Mouse (Mus musculus) cerebellum, adult 8-10 months (tissue): Measurements from ENCODE around the gene Olfr885.

Experiments
- DNase-seq: peaks from one replicate; pipeline ENCODE4 v3.0.0; 2022

Olfr885 gene

DNA sequence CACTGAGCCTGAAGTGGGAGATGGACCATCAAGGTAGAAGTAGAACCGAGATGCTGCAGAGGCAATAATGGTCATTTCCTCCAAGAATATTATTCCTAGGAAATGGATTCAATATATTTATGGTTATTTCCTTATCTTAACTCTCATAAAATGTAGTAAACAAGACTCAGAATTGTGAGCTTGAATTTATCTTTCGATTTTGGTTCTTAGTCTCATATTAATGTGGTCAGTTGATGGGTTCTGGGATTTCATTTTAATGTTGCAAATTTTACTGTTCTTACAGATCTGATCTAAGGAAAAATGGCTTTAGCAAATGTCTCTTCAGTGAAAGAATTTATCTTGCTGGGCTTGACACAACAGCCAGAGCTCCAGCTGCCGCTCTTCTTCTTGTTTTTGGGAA lies at the start of gene Olfr885:
Gene Olfr885 (plus strand): TSS at position 301 of the 400 bp plus-strand sequence.
- DNase-seq, result no peak

DNA sequence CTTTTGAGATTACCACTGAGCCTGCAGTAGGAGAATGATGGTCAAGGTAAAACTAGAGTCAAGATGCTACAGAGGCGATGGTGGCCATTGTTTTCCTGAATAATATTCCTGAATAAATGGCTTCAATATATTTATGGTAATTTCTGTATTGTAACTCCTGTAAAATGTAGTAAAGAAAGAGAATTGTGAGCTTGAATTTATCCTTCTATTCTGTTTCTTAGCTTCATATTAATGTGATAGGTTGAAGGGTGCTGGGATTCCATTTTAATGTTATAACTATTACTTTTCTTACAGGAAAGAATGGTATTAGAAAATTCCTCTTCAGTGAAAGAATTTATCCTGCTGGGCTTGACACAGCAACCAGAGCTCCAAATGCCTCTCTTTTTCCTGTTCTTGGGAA lies 35.6 kb upstream of the Olfr885 start, which contains the start of gene Olfr883:
Gene Olfr883 (plus strand): TSS at position 301 of the 400 bp plus-strand sequence.
- DNase-seq, result no peak

DNA sequence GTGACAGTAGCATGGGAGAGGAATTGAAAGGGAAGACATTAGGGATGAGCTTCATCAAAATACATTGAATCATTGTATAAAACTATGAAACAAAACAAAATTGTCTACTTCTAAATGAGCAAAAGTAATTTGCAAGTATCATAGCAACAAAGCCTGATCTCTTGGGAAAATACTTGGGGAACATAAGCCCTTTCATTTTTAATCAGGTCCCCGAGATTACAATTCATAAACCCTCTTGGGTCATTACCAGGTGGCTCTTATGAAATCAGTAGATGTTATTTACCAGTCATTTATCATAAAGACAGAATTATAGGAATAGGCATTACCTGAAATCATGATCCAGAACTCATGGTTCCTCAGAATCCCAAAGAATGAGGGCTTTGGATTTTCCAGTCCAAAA lies 14.9 kb upstream of the Olfr885 start, which contains the start of gene Olfr884:
Gene Olfr884 (plus strand): TSS at position 301 of the 400 bp plus-strand sequence.
- DNase-seq, result no peak

DNA sequence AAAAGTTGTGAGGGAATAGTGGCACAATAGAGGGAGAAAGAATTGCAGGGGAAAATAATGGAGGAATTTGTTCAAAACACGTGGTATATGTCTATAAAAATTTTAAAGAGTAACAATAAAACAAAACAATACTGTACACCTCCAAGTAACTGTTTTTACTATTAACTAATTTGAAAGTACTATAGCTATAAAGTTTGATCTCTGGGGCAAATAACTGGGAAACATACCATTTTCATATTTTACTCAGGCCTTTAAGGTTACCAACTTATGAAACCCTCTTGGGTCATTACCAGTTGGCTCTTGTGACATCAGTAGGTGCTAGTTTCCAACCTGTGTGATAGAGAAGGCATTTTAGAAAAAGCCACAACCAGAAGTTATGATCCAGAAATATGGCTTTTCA lies 22.6 kb downstream of the Olfr885 start, which contains the start of gene Olfr887:
Gene Olfr887 (plus strand): TSS at position 301 of the 400 bp plus-strand sequence.
- DNase-seq, result no peak

DNA sequence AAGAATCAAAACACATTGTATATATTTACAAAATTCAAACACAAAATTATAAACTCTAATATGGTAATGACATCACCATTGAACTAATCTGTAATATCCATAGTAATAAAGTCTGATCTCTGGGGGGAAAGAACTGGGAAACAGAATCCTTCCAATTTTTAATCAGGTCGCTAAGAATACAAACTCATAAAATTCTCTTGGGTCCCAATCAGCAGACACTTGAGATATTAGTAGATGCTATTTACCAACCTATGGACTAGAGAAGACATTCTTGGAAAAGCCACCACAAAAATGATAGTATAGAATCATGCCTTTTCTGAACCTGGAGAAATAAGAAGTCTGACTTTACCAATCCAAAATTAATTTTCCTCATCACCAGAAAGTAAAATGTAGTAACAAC lies 46.7 kb downstream of the Olfr885 start, which contains the start of gene Olfr888:
Gene Olfr888 (plus strand): TSS at position 301 of the 400 bp plus-strand sequence.
- DNase-seq, result no peak
